Mouse (Mus musculus) embryonic facial prominence, embryonic 15.5 days (tissue): ENCODE measurements around the gene Hexim2. TPM values are rescaled to one million over a fixed set of nuclear protein-coding genes. Genes with fewer than 3 reads are reported as not detected.

ENCODE experiments used
- ATAC-seq: fragments of 200-750 bp; cut with Nextera tagmentation; 2 replicates; pipeline ENCODE4 v1.8.0; 2017; ENCODE audit warnings: low read depth, moderate TSS enrichment; ENCODE audit not compliant: insufficient number of reproducible peaks, low FRiP score, low TSS enrichment
- H3K27ac ChIP-seq: fragments of 300-500 bp; sonication (generic); replicated peaks from 2 replicates; pipeline ENCODE4 v1.5.1; 2015; ENCODE audit warnings: mild to moderate bottlenecking, inconsistent platforms
- H3K27me3 ChIP-seq: fragments of 300-500 bp; sonication (generic); 2 replicates; pipeline ENCODE4 v1.6.1; 2015; ENCODE audit warnings: inconsistent platforms
- H3K36me3 ChIP-seq: fragments of 300-500 bp; sonication (generic); 2 replicates; pipeline ENCODE4 v1.6.1; 2015; ENCODE audit warnings: mild to moderate bottlenecking, inconsistent platforms
- H3K4me1 ChIP-seq: fragments of 300-500 bp; sonication (generic); 2 replicates; pipeline ENCODE4 v1.6.1; 2015; ENCODE audit warnings: inconsistent platforms
- H3K4me2 ChIP-seq: fragments of 300-500 bp; sonication (generic); replicated peaks from 2 replicates; pipeline ENCODE4 v1.6.1; 2015; ENCODE audit warnings: mild to moderate bottlenecking, inconsistent platforms
- H3K4me3 ChIP-seq: fragments of 300-500 bp; sonication (generic); replicated peaks from 2 replicates; pipeline ENCODE4 v1.5.1; 2015; ENCODE audit warnings: mild to moderate bottlenecking, inconsistent platforms
- H3K9ac ChIP-seq: fragments of 300-500 bp; sonication (generic); 2 replicates; pipeline ENCODE4 v1.6.1; 2015; ENCODE audit warnings: inconsistent platforms
- H3K9me3 ChIP-seq: fragments of 300-500 bp; sonication (generic); replicated peaks from 2 replicates; pipeline ENCODE4 v1.6.1; 2016; ENCODE audit warnings: inconsistent platforms
- WGBS: fragments of 180-500 bp; shearing (Covaris S2); methylation state at CpG from one replicate; pipeline ENCODE4 v1.1.7; 2015; 5-methylcytosine and 5-hydroxymethylcytosine counted together
- polyA plus RNA-seq: library from polyadenylated mRNA; unstranded; fragments of >200 nt; fragmentation: Nextera tagmentation; extraction: Ambion mirVana; gene quantifications from 2 replicates; pipeline ENCODE4 v1.2.1, GENCODE M21; 2015

Gene Hexim2
- polyA plus RNA-seq, 1 experiment from 2014 or later, result 14.0 TPM

- Histone ChIP-seq H3K4me3 (0 out of 2 replicates have a peak overlapping the region, but pooled peaks have one; percentile 46), H3K9ac (no peak overlapping the region), H3K4me2 (peak overlapping the region; percentile 74), H3K36me3 (no peaks in the 10 kb centered on the region), H3K27ac (peak overlapping the region; percentile 90), H3K9me3 (no peaks in the 10 kb centered on the region), H3K4me1 (peaks cover 36% of the 10 kb centered on the region), H3K27me3 (no peaks in the 10 kb centered on the region)
- 37% methylated on average over 12 of the region's 12 CpGs for WGBS
- ATAC-seq, result no peak
These were observed 19.2 kb upstream of the Hexim2 start for GRCm38 (mm10) chr11:103113005-103113404.

GRCm38 (mm10) chr11:103113771-103114170 is 18.5 kb upstream of the Hexim2 start:
- peaks cover 40% of the 10 kb centered on the region for H3K4me1 ChIP-seq
- H3K9ac ChIP-seq, result no peak overlapping the region
- no peaks in the 10 kb centered on the region for H3K36me3 ChIP-seq
- no peaks in the 10 kb centered on the region for H3K27me3 ChIP-seq
- H3K27ac ChIP-seq, result peak overlapping the region; percentile 90; the same call in 1 of the 2 replicates
- 54% methylated on average over 4 of the region's 4 CpGs for WGBS
- no peak overlapping the region for H3K4me3 ChIP-seq
- no peaks in the 10 kb centered on the region for H3K9me3 ChIP-seq
- H3K4me2 ChIP-seq, result no peak overlapping the region
- no peak for ATAC-seq

GRCm38 (mm10) chr11:103114270-103114943 is 17.8 kb upstream of the Hexim2 start:
- Histone ChIP-seq H3K4me1 (peaks cover 43% of the 10 kb centered on the region), H3K27me3 (no peaks in the 10 kb centered on the region), H3K9me3 (no peaks in the 10 kb centered on the region), H3K36me3 (no peaks in the 10 kb centered on the region), H3K9ac (peak overlapping the region; percentile 58; the same call in 1 of the 2 replicates), H3K27ac (peak overlapping the region; percentile 96), H3K4me3 (peak overlapping the region; percentile 69), H3K4me2 (peak overlapping the region; percentile 72)
- no peak for ATAC-seq
- 84% methylated on average over 11 of the region's 11 CpGs for WGBS

DNA sequence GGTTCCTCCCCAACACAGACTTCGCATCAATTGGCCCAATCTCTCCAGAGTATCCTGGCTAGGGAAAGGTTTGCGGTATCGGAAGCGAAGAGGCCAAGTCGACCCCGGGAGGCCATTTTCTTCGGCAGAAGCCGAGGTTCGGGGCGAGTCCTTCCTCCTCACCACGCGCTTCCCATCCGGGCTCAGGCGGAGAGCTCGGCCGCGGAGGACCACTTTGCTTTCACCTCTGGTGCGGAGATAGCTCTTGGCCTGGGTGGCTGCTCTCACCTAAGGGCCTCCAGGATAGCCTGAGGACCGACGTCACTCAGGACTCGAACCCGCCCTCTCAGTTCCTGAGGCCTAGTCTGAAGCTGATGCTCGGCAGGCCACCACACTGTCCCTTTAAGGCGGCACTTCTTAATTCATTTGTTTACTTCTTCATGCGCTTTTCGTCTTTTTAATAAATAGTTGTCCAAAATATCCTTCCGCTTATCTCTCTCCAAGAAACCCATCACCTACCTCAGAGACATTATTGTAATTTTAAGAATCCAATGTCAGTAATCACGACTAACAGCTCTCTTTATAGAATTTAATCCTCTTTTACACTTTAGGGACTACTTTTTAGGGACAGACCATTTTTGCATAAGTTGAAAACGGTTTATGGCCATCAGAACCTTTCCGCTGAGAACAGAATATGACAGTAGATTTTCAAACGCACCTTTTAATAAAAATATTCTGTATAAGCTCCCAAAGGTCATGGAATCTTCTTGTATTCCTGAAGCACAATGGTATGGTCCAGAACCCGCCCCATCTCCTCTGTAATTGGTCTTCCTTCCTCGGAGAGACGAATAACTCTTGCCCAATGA is 16.8 kb upstream of the Hexim2 start:
- Histone ChIP-seq H3K4me3 (peak overlapping the region; percentile 69), H3K36me3 (no peaks in the 10 kb centered on the region), H3K4me2 (peak overlapping the region; percentile 72), H3K4me1 (peaks cover 43% of the 10 kb centered on the region), H3K27ac (peak overlapping the region; percentile 96), H3K27me3 (no peaks in the 10 kb centered on the region), H3K9ac (peak overlapping the region; percentile 58), H3K9me3 (no peaks in the 10 kb centered on the region)
- ATAC-seq, result peak; percentile 63
- under 1% methylated on average over 34 of the region's 34 CpGs for WGBS

DNA sequence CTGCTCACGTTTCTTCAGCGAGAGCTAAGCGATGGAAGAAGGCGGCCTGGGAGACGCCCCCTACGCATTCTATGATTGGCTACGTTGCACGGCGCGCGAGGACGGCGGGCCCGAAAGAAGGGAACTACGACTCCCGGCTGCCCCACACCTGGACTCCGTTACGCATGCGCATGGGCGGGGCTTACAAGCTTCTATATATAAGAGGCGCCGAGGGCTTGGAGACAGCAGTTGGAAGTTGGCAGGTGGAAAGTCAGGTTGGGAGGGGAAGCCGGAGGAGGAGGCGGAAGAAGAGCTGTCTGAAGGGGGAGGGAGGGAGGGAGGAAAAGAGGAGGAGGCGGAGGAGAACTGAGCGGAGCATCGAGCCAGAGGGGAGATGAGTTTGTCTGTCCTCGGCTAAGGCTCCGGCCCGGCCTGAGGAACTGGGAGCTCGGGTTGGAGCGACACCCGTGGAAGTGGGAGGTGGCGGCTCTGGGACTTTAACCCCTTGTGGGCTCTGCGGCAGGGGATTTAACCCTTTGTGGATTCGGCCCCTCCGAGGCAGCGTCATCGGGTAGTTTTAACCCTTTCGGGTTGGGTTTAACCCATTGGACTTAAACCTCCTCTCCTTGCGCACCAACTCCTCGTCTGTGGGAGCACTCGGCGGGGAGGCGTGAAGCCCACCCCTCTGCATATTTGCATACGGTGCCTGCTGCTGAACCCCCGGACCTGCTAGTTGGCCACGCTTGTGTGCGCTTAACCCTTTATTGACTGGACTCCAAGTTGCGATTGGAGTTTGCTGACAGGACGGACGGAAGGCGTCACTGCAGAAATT is 16.0 kb upstream of the Hexim2 start, which contains the start of gene Hexim1:
Gene Hexim1, plus strand, starts transcription at position 224 of the 811 bp plus-strand sequence.
- peak; percentile 95 for ATAC-seq
- Histone ChIP-seq H3K9me3 (no peaks in the 10 kb centered on the region), H3K4me1 (peaks cover 41% of the 10 kb centered on the region), H3K9ac (peak within 1 kb of the TSS; percentile 63), H3K27me3 (no peaks in the 10 kb centered on the region), H3K4me2 (peak within 1 kb of the TSS; percentile 72), H3K27ac (peak within 1 kb of the TSS; percentile 96), H3K36me3 (no peaks in the 10 kb centered on the region), H3K4me3 (peak within 1 kb of the TSS; percentile 69)
- WGBS, result under 1% methylated on average over 52 of the region's 53 CpGs

GRCm38 (mm10) chr11:103116959-103117590 is 15.2 kb upstream of the Hexim2 start:
- 0% methylated on average over 35 of the region's 35 CpGs for WGBS
- no peaks in the 10 kb centered on the region for H3K27me3 ChIP-seq
- no peaks in the 10 kb centered on the region for H3K9me3 ChIP-seq
- H3K4me3 ChIP-seq, result peak overlapping the region; percentile 69
- H3K4me2 ChIP-seq, result peak overlapping the region; percentile 72
- peaks cover 33% of the 10 kb centered on the region for H3K4me1 ChIP-seq
- H3K36me3 ChIP-seq, result no peaks in the 10 kb centered on the region
- H3K27ac ChIP-seq, result peak overlapping the region; percentile 95
- peak overlapping the region; percentile 63 for H3K9ac ChIP-seq
- 0 out of 2 replicates have a peak, but pooled peaks have one; percentile 20 for ATAC-seq

DNA sequence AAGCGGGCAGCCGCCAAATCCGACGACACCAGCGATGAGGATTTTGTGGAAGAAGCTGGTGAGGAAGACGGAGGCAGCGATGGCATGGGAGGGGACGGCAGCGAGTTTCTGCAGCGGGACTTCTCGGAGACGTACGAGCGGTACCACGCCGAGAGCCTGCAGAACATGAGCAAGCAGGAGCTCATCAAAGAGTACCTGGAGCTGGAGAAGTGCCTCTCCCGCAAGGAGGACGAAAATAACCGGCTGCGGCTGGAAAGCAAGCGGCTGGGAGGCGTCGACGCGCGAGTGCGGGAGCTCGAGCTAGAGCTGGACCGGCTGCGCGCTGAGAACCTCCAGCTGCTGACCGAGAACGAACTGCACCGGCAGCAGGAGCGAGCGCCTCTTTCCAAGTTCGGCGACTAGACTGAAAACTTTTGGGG is 14.6 kb upstream of the Hexim2 start:
- Histone ChIP-seq H3K9me3 (no peaks in the 10 kb centered on the region), H3K4me1 (peaks cover 27% of the 10 kb centered on the region), H3K27me3 (no peaks in the 10 kb centered on the region), H3K9ac (peak overlapping the region; percentile 63), H3K36me3 (no peaks in the 10 kb centered on the region), H3K4me3 (peak overlapping the region; percentile 69), H3K27ac (peak overlapping the region; percentile 95), H3K4me2 (peak overlapping the region; percentile 72)
- under 1% methylated on average over 38 of the region's 38 CpGs for WGBS
- no peak for ATAC-seq

GRCm38 (mm10) chr11:103118866-103119265 is 13.4 kb upstream of the Hexim2 start:
- 73% methylated on average over 2 of the region's 2 CpGs for WGBS
- no peaks in the 10 kb centered on the region for H3K36me3 ChIP-seq
- H3K9ac ChIP-seq, result 0 out of 2 replicates have a peak overlapping the region, but pooled peaks have one; percentile 2
- no peaks in the 10 kb centered on the region for H3K9me3 ChIP-seq
- no peak for ATAC-seq
- peak overlapping the region; percentile 72 for H3K4me2 ChIP-seq
- H3K27me3 ChIP-seq, result no peaks in the 10 kb centered on the region
- peak overlapping the region; percentile 69 for H3K4me3 ChIP-seq
- peaks cover 17% of the 10 kb centered on the region for H3K4me1 ChIP-seq
- H3K27ac ChIP-seq, result no peak overlapping the region

GRCm38 (mm10) chr11:103119609-103120008 is 12.6 kb upstream of the Hexim2 start:
- no peak overlapping the region for H3K4me3 ChIP-seq
- no peaks in the 10 kb centered on the region for H3K36me3 ChIP-seq
- ATAC-seq, result no peak
- H3K9ac ChIP-seq, result no peak overlapping the region
- H3K9me3 ChIP-seq, result no peaks in the 10 kb centered on the region
- H3K4me2 ChIP-seq, result no peak overlapping the region
- H3K27ac ChIP-seq, result no peak overlapping the region
- 37% methylated on average over 5 of the region's 5 CpGs for WGBS
- no peaks in the 10 kb centered on the region for H3K27me3 ChIP-seq
- peaks cover 10% of the 10 kb centered on the region for H3K4me1 ChIP-seq

DNA sequence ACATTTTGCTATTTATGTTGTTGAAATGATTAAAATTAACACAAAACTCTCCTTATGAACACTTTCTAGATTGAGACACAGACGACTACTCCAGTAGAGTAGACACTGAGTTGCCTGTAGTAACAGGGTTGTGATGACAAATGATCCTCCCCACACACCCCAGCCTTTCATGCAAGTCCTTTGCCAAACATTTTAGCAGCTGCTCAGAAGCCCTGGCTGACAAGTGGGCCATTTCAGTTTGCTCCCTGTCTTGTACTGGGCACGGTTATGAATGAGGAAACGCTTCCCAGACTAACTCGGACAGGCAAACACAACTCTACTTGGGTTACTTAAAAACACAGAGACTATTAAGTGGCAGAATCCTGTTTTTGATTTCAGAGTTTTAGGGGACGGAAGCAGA is 11.9 kb upstream of the Hexim2 start:
- H3K36me3 ChIP-seq, result no peaks in the 10 kb centered on the region
- no peak overlapping the region for H3K27ac ChIP-seq
- H3K4me3 ChIP-seq, result no peak overlapping the region
- no peaks in the 10 kb centered on the region for H3K27me3 ChIP-seq
- peaks cover 8% of the 10 kb centered on the region for H3K4me1 ChIP-seq
- H3K4me2 ChIP-seq, result no peak overlapping the region
- 43% methylated on average over 5 of the region's 5 CpGs for WGBS
- no peak for ATAC-seq
- H3K9me3 ChIP-seq, result no peaks in the 10 kb centered on the region
- no peak overlapping the region for H3K9ac ChIP-seq
